Mouse (Mus musculus) forebrain, embryonic 12.5 days (tissue): ENCODE results near the gene Pdzd2. TPM values are rescaled to one million over a fixed set of nuclear protein-coding genes. Genes with fewer than 3 reads are reported as not detected.

Source experiments
- ATAC-seq: fragments of 200-750 bp; cut with Nextera tagmentation; 2 replicates; pipeline ENCODE4 v1.8.0; 2017; ENCODE audit warnings: moderate TSS enrichment; ENCODE audit not compliant: low FRiP score
- H3K27ac ChIP-seq: fragments of 300-500 bp; sonication (generic); 2 replicates; pipeline ENCODE4 v1.5.1; 2016; ENCODE audit warnings: mild to moderate bottlenecking
- H3K27me3 ChIP-seq: fragments of 300-500 bp; sonication (generic); 2 replicates; pipeline ENCODE4 v1.6.1; 2016; ENCODE audit warnings: mild to moderate bottlenecking
- H3K36me3 ChIP-seq: fragments of 300-500 bp; sonication (generic); replicated peaks from 2 replicates; pipeline ENCODE4 v1.6.1; 2016; ENCODE audit warnings: mild to moderate bottlenecking
- H3K4me1 ChIP-seq: fragments of 300-500 bp; sonication (generic); 2 replicates; pipeline ENCODE4 v1.6.1; 2016
- H3K4me2 ChIP-seq: fragments of 300-500 bp; sonication (generic); 2 replicates; pipeline ENCODE4 v1.6.1; 2016; ENCODE audit warnings: mild to moderate bottlenecking, moderate library complexity
- H3K4me3 ChIP-seq: fragments of 300-500 bp; sonication (generic); replicated peaks from 2 replicates; pipeline ENCODE4 v1.5.1; 2016; ENCODE audit warnings: mild to moderate bottlenecking
- H3K9ac ChIP-seq: fragments of 300-500 bp; sonication (generic); 2 replicates; pipeline ENCODE4 v1.6.1; 2016; ENCODE audit warnings: mild to moderate bottlenecking
- H3K9me3 ChIP-seq: fragments of 300-500 bp; sonication (generic); 2 replicates; pipeline ENCODE4 v1.6.1; 2016
- WGBS: fragments of 180-500 bp; shearing (Covaris S2); methylation state at CpG from one replicate; pipeline ENCODE4 v1.1.7; 2016; 5-methylcytosine and 5-hydroxymethylcytosine counted together
- polyA plus RNA-seq: library from polyadenylated mRNA; unstranded; fragments of >200 nt; fragmentation: Nextera tagmentation; extraction: Ambion mirVana; gene quantifications from 2 replicates; pipeline ENCODE4 v1.2.1, GENCODE M21; 2016

Gene Pdzd2
- polyA plus RNA-seq, 1 experiment from 2014 or later: 7.3 TPM

GRCm38 (mm10) chr15:12334381-12334780, 405.3 kb downstream of the Pdzd2 start:
- 88% methylated on average over 4 of the region's 4 CpGs for WGBS
- Histone ChIP-seq H3K27me3 (no peaks in the 10 kb centered on the region), H3K9me3 (no peaks in the 10 kb centered on the region), H3K4me2 (no peak overlapping the region), H3K4me1 (peaks cover 4% of the 10 kb centered on the region; the same call in 1 of the 2 replicates), H3K9ac (no peak overlapping the region), H3K36me3 (no peaks in the 10 kb centered on the region), H3K27ac (no peak overlapping the region), H3K4me3 (no peak overlapping the region)
- ATAC-seq: no peak

- Histone ChIP-seq H3K4me2 (no peak overlapping the region), H3K27ac (no peak overlapping the region), H3K9ac (no peak overlapping the region), H3K4me3 (no peak overlapping the region), H3K4me1 (peaks cover 4% of the 10 kb centered on the region; the same call in 1 of the 2 replicates), H3K9me3 (no peaks in the 10 kb centered on the region), H3K36me3 (no peaks in the 10 kb centered on the region), H3K27me3 (no peaks in the 10 kb centered on the region)
- ATAC-seq: no peak
- 78% methylated on average over 1 of the region's 1 CpGs for WGBS
Observed at GRCm38 (mm10) chr15:12331300-12331699, 408.4 kb downstream of the Pdzd2 start.

GRCm38 (mm10) chr15:12330892-12331291, 408.8 kb downstream of the Pdzd2 start:
- Histone ChIP-seq H3K27ac (no peak overlapping the region), H3K9me3 (no peaks in the 10 kb centered on the region), H3K27me3 (no peaks in the 10 kb centered on the region), H3K4me1 (peaks cover 4% of the 10 kb centered on the region; the same call in 1 of the 2 replicates), H3K9ac (no peak overlapping the region), H3K4me3 (no peak overlapping the region), H3K4me2 (no peak overlapping the region), H3K36me3 (0 out of 2 replicates have a peak, but pooled peaks cover 2% of the 10 kb centered on the region)
- ATAC-seq: no peak

GRCm38 (mm10) chr15:12330389-12330788, 409.3 kb downstream of the Pdzd2 start:
- 93% methylated on average over 3 of the region's 3 CpGs for WGBS
- no peak for ATAC-seq

GRCm38 (mm10) chr15:12324326-12324725, 415.4 kb downstream of the Pdzd2 start:
- H3K4me3 ChIP-seq: no peak overlapping the region
- WGBS: 100% methylated on average over 1 of the region's 1 CpGs
- no peak overlapping the region for H3K4me2 ChIP-seq
- H3K27me3 ChIP-seq: peaks cover 5% of the 10 kb centered on the region
- ATAC-seq: no peak
- 0 out of 2 replicates have a peak, but pooled peaks cover 6% of the 10 kb centered on the region for H3K36me3 ChIP-seq
- H3K4me1 ChIP-seq: peaks cover 21% of the 10 kb centered on the region
- no peak overlapping the region for H3K9ac ChIP-seq
- H3K9me3 ChIP-seq: no peaks in the 10 kb centered on the region
- H3K27ac ChIP-seq: no peak overlapping the region

More at GRCm38 (mm10) chr15:12330389-12330788, 409.3 kb downstream of the Pdzd2 start:
- H3K27ac ChIP-seq: no peak overlapping the region
- no peak overlapping the region for H3K9ac ChIP-seq
- H3K27me3 ChIP-seq: no peaks in the 10 kb centered on the region
- H3K9me3 ChIP-seq: no peaks in the 10 kb centered on the region
- H3K4me1 ChIP-seq: peaks cover 8% of the 10 kb centered on the region; the same call in 1 of the 2 replicates
- H3K4me3 ChIP-seq: no peak overlapping the region
- H3K4me2 ChIP-seq: no peak overlapping the region
- H3K36me3 ChIP-seq: 0 out of 2 replicates have a peak, but pooled peaks cover 6% of the 10 kb centered on the region

- peaks cover 21% of the 10 kb centered on the region for H3K4me1 ChIP-seq
- ATAC-seq: no peak
- WGBS: 19% methylated on average over 9 of the region's 9 CpGs
- H3K36me3 ChIP-seq: 0 out of 2 replicates have a peak, but pooled peaks cover 6% of the 10 kb centered on the region
- no peaks in the 10 kb centered on the region for H3K9me3 ChIP-seq
- H3K4me3 ChIP-seq: peak overlapping the region; percentile 89
- H3K27ac ChIP-seq: no peak overlapping the region
- peaks cover 15% of the 10 kb centered on the region for H3K27me3 ChIP-seq
- peak overlapping the region; percentile 69 for H3K4me2 ChIP-seq
- peak overlapping the region; percentile 97 for H3K9ac ChIP-seq
Observed at GRCm38 (mm10) chr15:12322676-12323402, 416.9 kb downstream of the Pdzd2 start.

- Histone ChIP-seq H3K27ac (peak within 1 kb of the TSS; percentile 94), H3K4me3 (peak within 1 kb of the TSS; percentile 89), H3K27me3 (peaks cover 15% of the 10 kb centered on the region), H3K4me1 (peaks cover 21% of the 10 kb centered on the region), H3K9me3 (no peaks in the 10 kb centered on the region), H3K4me2 (peak within 1 kb of the TSS; percentile 69), H3K36me3 (0 out of 2 replicates have a peak, but pooled peaks cover 6% of the 10 kb centered on the region), H3K9ac (peak within 1 kb of the TSS; percentile 97)
- peak; percentile 51 for ATAC-seq
- under 1% methylated on average over 63 of the region's 70 CpGs for WGBS
Observed at GRCm38 (mm10) chr15:12321788-12322621, 417.7 kb downstream of the Pdzd2 start, which contains the start of gene 1810049J17Rik. Gene 1810049J17Rik, minus strand, starts transcription at chr15:12321899.

GRCm38 (mm10) chr15:12321091-12321787, 418.5 kb downstream of the Pdzd2 start, which contains the start of gene Golph3:
Gene Golph3, plus strand, starts transcription at chr15:12321450.
- WGBS: under 1% methylated on average over 72 of the region's 74 CpGs
- ATAC-seq: peak; percentile 98
- peak within 1 kb of the TSS; percentile 89 for H3K4me3 ChIP-seq

GRCm38 (mm10) chr15:12320441-12321090, 419.2 kb downstream of the Pdzd2 start:
- Histone ChIP-seq H3K27me3 (peaks cover 15% of the 10 kb centered on the region), H3K4me2 (peak overlapping the region; percentile 69), H3K9ac (peak overlapping the region; percentile 97), H3K4me3 (peak overlapping the region; percentile 89), H3K36me3 (0 out of 2 replicates have a peak, but pooled peaks cover under 1% of the 10 kb centered on the region), H3K9me3 (no peaks in the 10 kb centered on the region), H3K4me1 (peaks cover 19% of the 10 kb centered on the region), H3K27ac (peak overlapping the region; percentile 94)
- no peak for ATAC-seq
- 5% methylated on average over 22 of the region's 22 CpGs for WGBS

More at GRCm38 (mm10) chr15:12321091-12321787, 418.5 kb downstream of the Pdzd2 start, which contains the start of gene Golph3:
- peaks cover 21% of the 10 kb centered on the region for H3K4me1 ChIP-seq
- peak within 1 kb of the TSS; percentile 69 for H3K4me2 ChIP-seq
- 0 out of 2 replicates have a peak, but pooled peaks cover 6% of the 10 kb centered on the region for H3K36me3 ChIP-seq
- H3K27ac ChIP-seq: peak within 1 kb of the TSS; percentile 94
- H3K9ac ChIP-seq: peak within 1 kb of the TSS; percentile 97
- peaks cover 15% of the 10 kb centered on the region for H3K27me3 ChIP-seq
- H3K9me3 ChIP-seq: no peaks in the 10 kb centered on the region

GRCm38 (mm10) chr15:12319889-12320288, 419.8 kb downstream of the Pdzd2 start:
- Histone ChIP-seq H3K4me1 (peaks cover 16% of the 10 kb centered on the region), H3K27ac (no peak overlapping the region), H3K9me3 (no peaks in the 10 kb centered on the region), H3K36me3 (no peaks in the 10 kb centered on the region), H3K4me2 (no peak overlapping the region; the same call in 1 of the 2 replicates), H3K9ac (no peak overlapping the region), H3K27me3 (peaks cover 15% of the 10 kb centered on the region), H3K4me3 (no peak overlapping the region)
- 51% methylated on average over 5 of the region's 5 CpGs for WGBS
- no peak for ATAC-seq

GRCm38 (mm10) chr15:12318451-12318850, 421.3 kb downstream of the Pdzd2 start:
- Histone ChIP-seq H3K9me3 (no peaks in the 10 kb centered on the region), H3K9ac (no peak overlapping the region), H3K4me1 (peaks cover 7% of the 10 kb centered on the region), H3K36me3 (no peaks in the 10 kb centered on the region), H3K27me3 (peaks cover 15% of the 10 kb centered on the region), H3K4me3 (no peak overlapping the region), H3K27ac (no peak overlapping the region), H3K4me2 (no peak overlapping the region)
- WGBS: 90% methylated on average over 8 of the region's 8 CpGs
- no peak for ATAC-seq
